Mouse (Mus musculus) adrenal gland, adult 2 months (tissue): ENCODE results near the gene Use1. TPM values are rescaled to one million over a fixed set of nuclear protein-coding genes. Genes with fewer than 3 reads are reported as not detected.

ENCODE experiments used
- DNase-seq: peaks from one replicate; pipeline ENCODE4 v3.0.0; 2021
- polyA plus RNA-seq: library from polyadenylated mRNA; depleted of rRNA; stranded (reverse); fragments of >200 nt; gene quantifications from 2 replicates; pipeline ENCODE4 v1.2.3, GENCODE M21; 2012
- total RNA-seq, 2 experiments: library from RNA; stranded (reverse); gene quantifications; 2 replicates each; pipeline ENCODE4 v1.2.3; 2021

The Use1 gene
- total and polyA plus RNA-seq, 3 experiments = 79.6 to 218 (median 167) TPM

- no peak for DNase-seq
Measured at GRCm38 (mm10) chr8:71376423-71377030, 9.9 kb downstream of the Use1 start.

GRCm38 (mm10) chr8:71379008-71379407, 12.4 kb downstream of the Use1 start:
- no peak for DNase-seq

GRCm38 (mm10) chr8:71379512-71380075, 12.9 kb downstream of the Use1 start:
- DNase-seq = no peak

GRCm38 (mm10) chr8:71380178-71381171, 13.8 kb downstream of the Use1 start:
- DNase-seq = peak; percentile 59

- DNase-seq = peak; percentile 84
Measured at GRCm38 (mm10) chr8:71381421-71381970, 14.8 kb downstream of the Use1 start, which contains the start of gene Nr2f6. Nr2f6 (minus strand) TSS chr8:71381960.

GRCm38 (mm10) chr8:71381971-71382961, 15.6 kb downstream of the Use1 start:
- DNase-seq = peak; percentile 94

- DNase-seq = peak; percentile 63
Measured at GRCm38 (mm10) chr8:71383396-71383795, 16.7 kb downstream of the Use1 start.

GRCm38 (mm10) chr8:71383860-71384259, 17.2 kb downstream of the Use1 start:
- DNase-seq = no peak

- DNase-seq = no peak
Measured at GRCm38 (mm10) chr8:71385212-71385835, 18.7 kb downstream of the Use1 start.

- no peak for DNase-seq
Measured at GRCm38 (mm10) chr8:71388267-71388666, 21.6 kb downstream of the Use1 start.

- DNase-seq = peak; percentile 0
Measured at GRCm38 (mm10) chr8:71391696-71392095, 25.0 kb downstream of the Use1 start.

- peak; percentile 0 for DNase-seq
Measured at GRCm38 (mm10) chr8:71392391-71392790, 25.7 kb downstream of the Use1 start.

- peak; percentile 59 for DNase-seq
Measured at GRCm38 (mm10) chr8:71392871-71393270, 26.2 kb downstream of the Use1 start.

GRCm38 (mm10) chr8:71394481-71394880, 27.8 kb downstream of the Use1 start:
- peak; percentile 1 for DNase-seq

GRCm38 (mm10) chr8:71395071-71395470, 28.4 kb downstream of the Use1 start:
- peak; percentile 4 for DNase-seq

GRCm38 (mm10) chr8:71395629-71396028, 29.0 kb downstream of the Use1 start, which contains the start of gene Ushbp1:
Ushbp1 (minus strand) TSS chr8:71395802.
- DNase-seq = peak; percentile 58

- DNase-seq = peak; percentile 97
Measured at GRCm38 (mm10) chr8:71396639-71397305, 30.1 kb downstream of the Use1 start, which contains the start of gene Babam1. Babam1 (plus strand) TSS chr8:71396861.

- no peak for DNase-seq
Measured at GRCm38 (mm10) chr8:71397701-71398100, 31.1 kb downstream of the Use1 start.

GRCm38 (mm10) chr8:71400826-71401225, 34.2 kb downstream of the Use1 start:
- no peak for DNase-seq

- no peak for DNase-seq
Measured at GRCm38 (mm10) chr8:71401454-71401853, 34.8 kb downstream of the Use1 start.
